Mouse (Mus musculus) adrenal gland, postnatal 10 days (tissue): ENCODE results near the gene D1Pas1. TPM values are rescaled to one million over a fixed set of nuclear protein-coding genes. Genes with fewer than 3 reads are reported as not detected.
A peak's percentile ranks its signal among the peaks of the same experiment; 100 is the strongest.

Experiments
- DNase-seq: peaks from one replicate; pipeline ENCODE4 v3.0.0; 2021; ENCODE audit warnings: mixed read lengths
- long read RNA-seq, 2 experiments: library from polyadenylated mRNA; stranded (forward); transcript quantifications; one replicate each; pipeline ENCODE4 v2.0.0; 2021
- total RNA-seq, 2 experiments: library from RNA; stranded (reverse); gene quantifications; 2 replicates each; pipeline ENCODE4 v1.2.3; 2021

Gene D1Pas1
- not detected for total RNA-seq
- long read RNA-seq, experiment 1: 0 reads
- long read RNA-seq, experiment 2: 0 reads

DNA sequence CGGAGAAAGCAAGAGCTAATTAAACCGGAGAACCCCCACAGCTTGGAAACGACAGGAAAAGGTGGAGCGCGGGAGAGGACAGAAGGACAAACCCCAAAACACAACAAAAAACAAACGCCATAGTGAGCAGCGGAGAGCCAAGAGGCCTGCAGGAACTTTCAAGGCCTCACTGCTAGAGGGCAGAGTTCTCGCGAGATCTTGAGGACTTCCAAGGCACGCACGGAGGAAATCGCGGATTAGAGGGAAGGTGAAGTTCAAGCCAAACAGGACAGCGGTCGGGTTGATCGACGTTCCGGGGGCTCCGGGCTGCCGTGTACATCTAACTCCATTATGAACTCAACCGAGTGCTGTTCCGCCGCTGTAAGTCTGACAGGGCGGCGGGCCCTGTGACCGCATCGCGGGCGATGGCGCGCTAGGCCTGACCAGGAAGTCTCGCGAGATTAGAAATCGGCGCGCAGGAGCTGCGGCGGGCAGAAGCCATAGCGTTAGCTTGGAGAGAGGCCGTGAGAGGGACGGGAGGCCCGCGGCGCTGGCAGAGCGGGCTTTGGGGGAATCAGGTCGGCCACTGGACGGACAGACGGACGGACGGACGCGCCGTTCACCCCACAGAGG, at the start of gene D1Pas1:
D1Pas1 (plus strand) TSS at position 216 of the 612 bp plus-strand sequence.
- DNase-seq: no peak

DNA sequence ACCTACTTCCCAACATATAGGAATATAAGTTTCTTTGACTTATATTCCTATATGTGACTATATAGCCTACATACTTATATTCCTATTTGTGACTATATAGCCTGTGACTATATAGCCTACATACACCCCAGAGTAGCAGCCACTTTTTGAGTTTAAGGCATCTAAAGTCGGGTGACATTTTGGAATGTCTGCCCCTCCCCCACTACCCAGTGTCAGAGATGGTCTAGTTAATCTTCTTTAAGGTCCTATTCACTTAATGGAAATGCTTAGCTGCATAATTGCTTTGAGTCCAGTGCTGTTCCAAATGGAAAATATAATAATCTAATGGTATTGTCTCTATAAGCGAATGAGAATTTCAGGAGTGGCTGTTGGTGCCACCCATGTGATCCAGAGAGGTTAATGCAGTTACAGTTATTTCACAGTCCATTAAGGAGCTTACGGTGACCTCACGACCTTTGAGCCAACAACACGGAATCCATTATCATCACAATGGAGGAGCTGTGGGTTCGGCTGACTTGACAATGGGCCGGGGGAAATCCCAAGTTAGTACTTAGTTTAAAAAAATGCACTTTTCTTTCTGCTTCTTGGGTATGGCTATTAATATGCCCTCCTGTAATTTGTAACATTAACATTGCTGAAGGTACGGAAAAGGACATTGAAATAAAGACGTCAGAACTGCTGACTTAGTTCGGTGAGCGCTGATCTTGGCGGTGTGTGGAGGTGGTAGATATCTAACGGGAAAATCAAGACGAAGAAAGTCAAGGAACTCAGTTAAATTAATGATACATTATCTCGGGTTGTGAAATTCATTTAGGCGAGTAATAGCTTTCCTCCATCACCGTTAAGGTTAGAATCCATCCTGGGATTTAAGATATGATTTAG, 44.5 kb upstream of the D1Pas1 start:
- DNase-seq: no peak

DNA sequence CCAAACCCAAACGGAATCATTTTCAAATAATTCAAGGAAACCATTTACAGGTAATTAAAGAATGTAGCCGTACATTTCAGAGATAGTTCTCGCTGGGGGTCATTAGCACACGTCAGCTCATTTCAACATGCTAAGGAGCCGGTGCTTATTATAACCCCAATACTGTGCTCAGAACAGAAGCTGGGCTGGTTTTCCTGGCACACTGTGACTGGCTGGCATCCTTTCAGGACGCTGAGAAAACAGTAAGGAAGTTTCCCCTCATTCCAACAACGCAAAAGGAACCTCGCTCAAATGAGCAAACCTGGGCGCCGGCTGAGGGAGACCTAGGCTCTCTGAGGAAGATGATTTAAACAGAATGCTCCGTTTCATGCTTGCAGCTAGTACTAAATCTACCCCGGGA, 43.2 kb upstream of the D1Pas1 start:
- peak; percentile 9 for DNase-seq

DNA sequence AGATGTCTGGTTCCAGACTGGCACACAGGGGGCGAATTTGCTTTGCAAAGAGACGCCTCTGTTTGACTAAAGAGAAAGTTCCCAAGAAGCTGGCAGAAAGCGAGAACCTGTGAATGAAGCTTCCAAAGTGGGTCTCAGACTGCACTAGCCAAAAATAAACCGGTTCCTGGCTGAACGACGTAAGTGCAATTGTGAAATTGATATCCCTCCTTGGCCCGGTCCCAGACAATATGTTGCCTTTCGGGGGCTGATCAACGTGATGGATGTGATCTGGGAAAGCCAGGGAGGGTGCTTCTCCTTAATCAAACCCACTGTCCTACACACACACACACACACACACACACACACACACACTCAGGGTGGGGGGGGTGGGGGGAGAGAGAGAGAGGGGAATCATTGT, 41.8 kb upstream of the D1Pas1 start:
- no peak for DNase-seq

DNA sequence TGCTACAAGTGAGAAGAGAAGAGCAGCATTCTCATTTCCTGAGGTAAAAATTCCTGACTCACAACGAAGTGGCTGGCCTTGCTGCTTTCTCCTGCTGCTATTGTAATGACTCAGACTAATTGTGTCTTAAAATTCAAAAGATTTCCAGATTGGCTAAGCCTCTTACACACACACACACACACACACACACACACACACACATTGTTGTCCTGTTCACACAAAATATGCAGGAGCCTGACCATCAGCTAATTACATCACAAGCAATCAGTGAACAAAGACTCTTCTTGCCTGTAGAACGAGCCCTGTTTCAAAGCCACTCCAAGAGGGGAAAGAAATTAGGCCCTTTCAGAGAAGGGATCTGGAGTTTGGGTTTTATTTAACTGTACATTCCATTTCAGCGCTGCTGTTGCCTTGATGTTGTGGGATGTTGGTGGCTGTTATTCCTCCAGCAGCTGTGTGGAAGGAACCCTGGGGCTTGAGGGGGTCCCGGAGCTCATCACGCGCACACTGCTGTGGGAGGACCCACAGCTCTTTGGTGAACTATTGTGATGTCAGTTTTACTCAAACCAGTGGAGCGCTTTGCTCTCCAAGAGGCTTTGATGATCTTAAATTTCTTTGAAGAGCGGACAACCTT, 40.8 kb upstream of the D1Pas1 start:
- DNase-seq: peak; percentile 6

DNA sequence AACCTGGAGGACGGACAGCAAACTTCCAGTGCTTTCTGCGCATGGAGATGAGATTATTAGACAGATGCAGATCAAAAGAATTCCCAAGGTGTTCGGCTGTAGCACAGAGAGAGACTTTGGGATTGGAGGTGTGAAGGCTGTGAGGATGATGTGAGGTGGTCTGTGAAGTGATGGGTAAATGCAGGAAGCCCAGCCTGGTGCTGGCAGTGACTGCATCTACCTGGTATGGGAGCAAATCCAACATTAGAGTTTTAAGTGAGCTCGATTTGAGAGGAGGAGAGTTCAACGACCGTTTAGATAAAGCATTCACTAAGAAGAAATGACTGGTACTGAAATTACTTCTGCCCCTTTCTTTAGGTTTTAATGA, 40.3 kb upstream of the D1Pas1 start:
- DNase-seq: no peak

DNA sequence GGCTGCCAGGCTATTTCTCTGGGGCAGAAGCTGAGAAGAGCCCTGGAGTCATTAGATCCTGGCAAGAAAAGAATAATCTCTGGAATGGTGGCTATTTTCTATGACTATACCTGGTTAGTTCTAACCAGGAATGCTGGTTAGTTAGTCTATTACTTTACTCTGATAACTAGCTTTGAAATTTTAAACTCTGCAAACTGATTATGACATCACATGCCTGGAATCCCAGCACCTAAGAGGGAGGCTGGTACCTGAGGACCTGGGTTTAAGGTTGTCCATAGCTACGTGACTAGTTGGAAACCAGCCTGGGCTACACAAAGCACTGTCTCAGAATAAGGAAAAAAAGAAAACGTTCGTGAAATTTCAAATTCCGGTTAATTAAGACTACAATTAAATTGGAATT, 39.7 kb upstream of the D1Pas1 start:
- no peak for DNase-seq

DNA sequence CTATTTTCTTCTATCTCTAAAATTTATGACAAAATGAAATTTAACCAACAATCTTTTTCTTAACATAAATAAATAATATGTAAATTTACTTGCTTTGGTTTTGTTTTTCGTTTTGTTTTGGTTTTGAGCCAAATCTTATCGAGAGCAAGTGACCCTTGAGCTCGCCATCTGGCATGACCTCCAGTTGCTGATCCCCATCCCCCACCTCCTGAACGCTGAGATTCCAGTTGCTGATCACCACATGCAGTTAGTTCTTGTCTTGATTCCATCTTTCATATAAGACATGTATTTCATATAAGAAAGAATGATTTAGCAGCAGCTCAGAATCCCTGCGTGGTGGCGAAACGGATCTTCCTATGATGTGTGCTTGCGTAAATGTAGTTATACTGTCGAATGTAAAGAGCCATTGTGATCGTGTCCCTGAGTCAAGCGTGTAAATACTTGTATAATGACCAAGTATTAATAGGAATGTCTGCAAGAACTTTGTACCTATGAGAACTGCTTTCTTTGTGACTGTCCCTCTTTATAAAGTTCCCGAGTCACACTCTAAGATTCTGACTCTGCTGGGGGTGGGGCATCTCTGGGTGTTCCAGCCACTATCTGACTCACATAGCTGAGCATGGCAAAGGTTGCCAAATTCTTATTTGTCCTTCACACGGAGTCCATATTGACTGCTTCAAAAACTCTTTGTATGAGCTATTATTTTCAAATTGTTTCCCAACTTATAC, 36.9 kb upstream of the D1Pas1 start:
- DNase-seq: peak; percentile 40

DNA sequence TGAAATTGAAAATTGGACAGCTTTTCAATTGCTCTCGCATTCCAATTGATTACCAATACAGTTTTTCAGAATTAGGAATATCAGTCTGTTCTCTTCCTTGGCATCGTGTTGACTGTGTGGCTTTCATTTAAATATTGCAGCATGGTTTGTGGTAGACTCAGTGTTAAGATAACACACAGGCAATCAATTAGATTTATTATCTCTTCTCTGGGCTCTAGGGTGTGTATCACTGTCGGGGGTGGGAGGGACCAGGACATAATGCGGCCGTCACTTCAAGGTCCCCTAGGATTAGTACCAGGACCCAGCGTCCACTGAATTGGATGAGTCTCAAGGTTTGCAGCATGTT, 36.4 kb upstream of the D1Pas1 start:
- DNase-seq: peak; percentile 10

DNA sequence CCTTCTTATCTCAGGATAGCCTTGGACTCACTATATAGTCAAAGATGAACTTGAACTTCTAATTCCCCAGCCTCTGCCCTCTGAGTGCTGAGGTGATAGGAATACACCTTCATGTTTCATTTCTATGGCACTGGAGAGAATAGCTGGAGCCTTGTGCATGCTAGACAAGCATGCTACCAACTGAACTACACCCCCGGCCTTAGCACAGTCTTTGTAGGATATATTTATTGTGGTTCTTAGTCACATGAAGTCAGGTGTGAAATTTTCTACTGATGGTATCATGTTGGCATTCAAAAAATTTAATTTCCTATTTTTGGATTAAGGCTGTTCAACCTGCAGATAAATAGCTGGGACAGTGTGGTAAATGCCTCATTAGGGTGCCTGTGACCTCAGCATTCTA, 33.0 kb upstream of the D1Pas1 start:
- DNase-seq: no peak

DNA sequence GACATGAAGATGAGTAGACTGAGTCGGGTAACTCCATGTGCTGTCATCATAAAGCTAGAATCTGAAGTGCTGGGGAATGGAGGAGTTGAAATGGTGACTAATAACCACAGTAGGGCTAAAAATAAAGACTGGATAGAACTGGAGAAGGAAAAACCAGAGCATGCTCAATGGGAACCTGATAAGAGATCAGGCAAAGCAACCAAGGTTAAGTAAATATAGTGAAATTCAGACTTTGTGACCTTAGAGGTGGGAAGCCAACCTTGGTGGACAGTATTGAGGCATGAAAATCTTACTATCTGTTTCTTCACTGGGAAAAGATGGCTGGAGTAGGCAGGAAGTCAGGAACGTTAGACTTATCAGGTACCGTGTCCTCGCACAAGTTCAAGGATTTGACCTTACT, 14.8 kb upstream of the D1Pas1 start:
- no peak for DNase-seq

DNA sequence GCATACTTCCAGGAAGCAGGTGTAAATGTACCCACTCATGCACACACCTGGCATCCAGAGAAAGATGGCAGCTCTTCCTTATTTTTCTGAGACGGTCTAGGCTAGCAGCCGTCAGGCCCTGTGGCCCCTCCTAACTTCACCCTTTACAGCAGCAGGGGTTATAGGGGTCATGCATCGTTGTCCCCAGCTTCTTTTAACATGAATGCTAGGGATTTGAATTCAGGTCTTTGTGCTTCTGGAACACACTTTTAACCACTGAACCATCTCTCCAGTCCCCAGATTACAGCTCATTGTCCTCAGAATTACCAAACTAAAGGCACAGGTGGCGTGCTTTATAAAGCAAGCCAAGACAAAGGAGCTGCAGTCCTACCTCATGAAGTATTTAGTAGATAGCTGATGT, 12.6 kb upstream of the D1Pas1 start:
- no peak for DNase-seq

DNA sequence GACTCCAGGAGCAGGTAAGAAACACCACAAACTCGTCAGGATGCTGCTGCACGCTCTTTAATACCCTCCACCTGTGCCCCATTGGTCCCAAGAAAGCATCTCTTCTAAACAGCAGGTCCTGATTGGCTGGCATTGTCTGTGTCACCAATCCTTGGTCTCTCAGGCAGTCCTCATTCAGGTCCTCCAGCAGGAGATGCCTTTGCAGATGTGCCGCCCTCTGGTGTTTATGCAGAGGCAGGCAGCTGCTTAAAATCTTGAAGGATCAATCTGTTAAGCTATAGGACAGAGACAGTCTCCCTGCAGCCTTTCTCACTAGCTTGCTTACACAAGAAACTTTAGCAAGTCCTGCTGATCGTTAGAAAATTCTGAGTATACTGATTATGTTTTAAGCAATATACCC, 7.8 kb upstream of the D1Pas1 start:
- peak; percentile 51 for DNase-seq

DNA sequence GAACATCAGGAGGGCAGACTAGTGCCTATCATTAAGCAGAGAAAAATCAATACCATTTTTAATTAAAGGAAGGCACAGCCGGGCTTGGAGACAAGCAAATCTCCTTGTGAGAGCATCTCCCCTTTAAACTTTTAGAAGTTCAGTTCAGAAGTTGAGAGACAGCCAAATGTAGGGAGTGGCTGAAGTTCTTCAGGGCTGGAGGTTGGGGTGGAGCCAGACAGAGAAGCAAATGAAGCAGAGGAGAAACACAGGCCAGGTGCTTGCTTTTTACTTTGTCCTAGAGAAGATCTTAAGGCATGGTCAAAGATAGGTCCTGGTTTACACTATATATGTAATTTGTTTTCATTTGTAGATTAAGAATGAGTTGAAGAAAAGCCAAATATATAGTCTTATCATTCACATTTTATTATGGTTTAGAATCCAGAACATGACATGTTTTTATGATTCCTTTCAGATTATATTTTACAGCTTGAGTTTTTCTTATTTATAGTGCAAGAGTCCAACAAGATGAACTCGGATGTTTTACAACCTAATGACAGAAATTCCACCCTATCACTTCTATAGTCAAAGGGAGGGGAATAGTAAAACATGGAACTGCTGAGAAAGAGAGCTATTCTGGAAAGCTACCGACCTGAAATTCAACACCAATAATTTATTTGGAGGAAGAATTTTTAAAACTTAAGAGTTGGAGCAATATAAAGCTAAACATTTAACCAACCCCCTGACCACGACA, 2.9 kb upstream of the D1Pas1 start:
- peak; percentile 6 for DNase-seq

DNA sequence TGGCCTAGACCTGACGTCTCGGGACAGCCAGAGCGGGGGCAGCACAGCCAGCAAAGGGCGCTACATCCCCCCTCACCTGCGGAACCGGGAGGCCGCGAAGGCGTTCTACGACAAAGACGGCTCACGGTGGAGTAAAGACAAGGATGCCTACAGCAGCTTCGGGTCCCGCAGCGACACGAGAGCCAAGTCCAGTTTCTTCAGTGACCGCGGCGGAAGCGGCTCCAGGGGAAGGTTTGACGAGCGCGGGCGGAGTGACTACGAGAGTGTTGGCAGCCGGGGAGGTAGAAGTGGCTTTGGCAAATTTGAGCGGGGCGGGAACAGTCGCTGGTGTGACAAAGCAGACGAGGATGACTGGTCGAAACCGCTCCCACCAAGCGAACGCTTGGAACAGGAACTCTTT, 710 bp downstream of the D1Pas1 start:
- DNase-seq: no peak

DNA sequence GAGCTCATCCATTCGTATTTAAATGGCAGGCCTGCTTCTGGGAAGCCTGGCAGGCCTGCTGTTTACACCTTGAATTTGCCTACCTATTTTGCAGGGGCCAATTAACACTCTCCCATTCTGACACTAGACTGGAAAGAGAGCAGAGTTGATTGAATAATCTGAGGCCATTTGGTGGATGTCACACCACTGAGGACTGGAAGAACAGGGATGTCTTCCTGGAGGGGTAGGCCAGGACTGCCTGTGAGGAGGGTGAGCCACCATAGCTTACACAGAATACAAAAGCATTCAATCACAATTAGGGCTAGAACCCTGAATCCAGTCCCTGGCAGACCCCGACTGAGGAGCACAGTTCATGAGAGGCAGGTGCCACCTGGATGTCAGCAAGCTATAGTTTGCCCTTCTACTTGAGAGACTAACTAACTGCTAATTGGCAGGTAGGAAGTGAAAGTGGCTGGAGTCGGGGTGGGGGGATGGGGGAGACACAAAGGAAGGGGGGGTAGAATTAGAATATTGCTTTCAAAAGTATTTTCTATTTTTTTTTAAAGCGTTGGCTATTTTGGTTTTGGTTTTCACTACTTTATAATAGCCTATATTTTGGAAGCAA, 9.8 kb downstream of the D1Pas1 start:
- DNase-seq: no peak

DNA sequence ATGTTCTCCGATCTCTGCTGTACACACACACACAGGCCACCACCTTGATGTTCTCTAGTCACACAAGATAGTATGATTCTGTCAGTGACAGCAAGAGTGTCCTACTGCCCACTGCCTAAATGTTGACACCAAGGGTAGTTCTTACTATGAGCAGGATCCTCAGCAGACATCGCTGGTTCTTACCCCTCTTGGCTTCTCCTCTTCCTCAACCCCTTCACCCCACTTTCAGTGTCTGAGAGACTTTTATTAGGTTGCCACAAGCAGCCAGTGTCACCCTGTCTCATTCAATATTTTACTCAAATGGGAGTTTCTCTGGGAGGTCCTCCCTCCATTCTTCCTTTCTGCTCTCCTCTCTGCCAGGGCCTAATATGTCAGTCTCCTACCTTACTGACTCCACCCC, 10.6 kb downstream of the D1Pas1 start:
- DNase-seq: no peak

DNA sequence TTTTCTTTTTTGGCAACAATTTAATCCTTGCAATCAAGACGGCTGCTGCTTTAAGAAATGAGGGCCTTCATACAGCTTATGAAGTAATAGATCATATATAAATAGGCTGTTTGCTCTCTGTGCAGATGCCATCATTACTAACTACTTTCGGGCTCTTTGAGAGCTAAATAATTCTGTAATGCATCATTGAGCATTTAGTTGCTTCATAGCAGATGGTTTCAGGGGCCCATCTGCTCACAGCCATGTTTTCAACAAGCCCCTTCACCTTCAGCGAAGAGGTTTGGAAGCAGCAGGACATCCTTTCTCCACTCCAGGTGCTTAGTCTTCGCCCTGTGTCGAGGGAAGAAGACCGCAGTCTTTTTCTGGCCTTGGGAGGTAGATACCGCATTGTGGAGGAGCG, 12.2 kb downstream of the D1Pas1 start:
- no peak for DNase-seq

DNA sequence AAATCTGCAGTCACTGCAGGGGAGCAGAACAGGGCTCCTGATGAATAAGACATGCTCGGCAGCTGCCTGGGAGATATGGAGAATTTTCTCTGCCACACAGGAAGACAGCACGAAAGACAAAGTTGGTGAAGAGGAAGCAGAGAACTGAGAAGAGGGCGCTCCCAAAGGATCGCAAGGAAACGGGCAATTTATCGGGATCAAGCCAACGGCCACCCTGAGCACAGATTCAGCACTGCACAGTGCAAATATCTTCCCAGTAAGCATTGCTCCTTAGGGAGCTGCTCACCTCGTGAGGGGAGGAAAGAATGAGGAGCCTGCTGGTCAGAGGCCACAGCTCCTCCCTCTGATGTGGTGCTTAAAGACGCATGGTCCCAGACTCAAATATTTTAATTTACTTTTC, 13.3 kb downstream of the D1Pas1 start:
- DNase-seq: no peak

DNA sequence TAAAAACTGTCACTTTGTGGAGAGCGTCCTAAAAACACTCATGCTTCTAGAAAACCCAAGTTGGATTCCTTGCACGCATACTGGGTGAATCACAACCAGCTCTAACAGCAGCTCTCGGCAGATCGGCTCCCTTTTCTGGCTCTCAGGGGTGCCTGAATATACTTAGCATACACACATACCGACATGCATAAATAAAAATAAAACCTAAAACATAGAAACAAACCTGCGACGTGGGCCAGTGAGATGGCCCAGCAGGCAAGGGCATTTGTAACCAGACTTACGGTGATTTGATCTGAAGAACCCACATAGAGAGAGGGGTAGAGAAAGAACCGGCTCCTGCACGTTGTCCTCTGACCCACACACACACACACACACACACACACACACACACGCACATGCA, 17.9 kb downstream of the D1Pas1 start:
- no peak for DNase-seq

DNA sequence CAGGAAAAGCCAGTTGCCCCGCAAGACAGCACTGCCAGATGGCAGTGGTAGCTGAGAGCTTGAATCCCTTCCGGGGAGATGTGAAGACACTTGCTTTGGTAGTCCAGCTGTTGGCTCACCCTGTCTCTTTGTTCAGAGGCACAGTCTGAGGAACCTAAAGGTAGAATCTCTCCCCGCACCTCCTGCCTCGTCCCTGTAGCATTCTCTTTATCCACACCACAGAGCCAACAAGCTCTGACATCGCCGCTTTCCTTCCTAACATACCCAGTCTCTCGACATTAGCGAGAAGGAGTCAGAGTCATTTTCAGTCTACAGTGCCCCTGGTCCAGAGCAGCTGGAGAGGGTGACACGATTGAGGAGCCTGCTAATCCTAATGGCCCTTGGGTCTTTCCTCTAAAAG, 18.9 kb downstream of the D1Pas1 start:
- no peak for DNase-seq

DNA sequence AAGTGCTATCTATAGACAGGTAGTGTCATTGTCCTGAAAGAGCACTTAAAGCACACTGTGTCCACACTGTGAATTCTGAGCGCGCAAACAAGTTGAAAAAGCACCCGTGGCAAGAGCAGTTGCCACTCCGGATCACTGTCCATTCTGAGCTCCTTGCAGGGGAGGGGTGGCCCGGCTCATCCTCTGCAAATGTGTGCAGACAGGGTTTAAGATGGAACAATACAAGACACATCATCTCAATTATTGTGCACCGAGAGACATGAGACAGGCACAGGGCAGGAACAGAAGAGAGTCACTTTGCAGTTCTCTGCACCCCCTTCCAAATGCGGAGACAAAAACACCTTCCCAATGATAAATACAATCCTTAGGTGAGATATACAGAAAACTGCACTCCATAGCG, 19.3 kb downstream of the D1Pas1 start:
- DNase-seq: no peak
